Mouse (Mus musculus): ENCODE results near the gene Wwox.

- TF ChIP-seq EP300 (IDR thresholded peaks at IDR 0.05; ENCODE audit: low read length) (no peak), MAZ (IDR thresholded peaks at IDR 0.05; ENCODE audit: low read depth, low read length) (no peak), HCFC1 (IDR thresholded peaks at IDR 0.05; ENCODE audit: low read depth, low read length) (no peak), POLR2A (IDR thresholded peaks at IDR 0.05; ENCODE audit: low read depth, low read length) (no peak), ZMIZ1 (IDR thresholded peaks at IDR 0.05; ENCODE audit: low read depth, low read length) (no peak), UBTF (IDR thresholded peaks at IDR 0.05; ENCODE audit: low read depth, low read length) (no peak), BHLHE40 (IDR thresholded peaks at IDR 0.05; ENCODE audit: low read depth, low read length) (no peak), E2F4 (IDR thresholded peaks at IDR 0.05; ENCODE audit: insufficient replicate concordance, low read depth, low read length) (no peak), TBP (conservative IDR thresholded peaks at IDR 0.05; ENCODE audit: low read depth, low read length) (no peak), TCF12 (IDR thresholded peaks at IDR 0.05; ENCODE audit: low read depth, low read length) (no peak), MEF2A (IDR thresholded peaks at IDR 0.05; ENCODE audit: borderline replicate concordance, low read depth, low read length) (no peak)
These were observed 139.8 kb downstream of the Wwox start for GRCm38 (mm10) chr8:114579292-114579691.
